Mouse (Mus musculus): ENCODE results near the gene Zgpat. TPM values are rescaled to one million over a fixed set of nuclear protein-coding genes. Genes with fewer than 3 reads are reported as not detected.

Zgpat gene
- total and polyA plus RNA-seq, 3 experiments = 19.3 to 23.9 (median 20.9) TPM

DNA sequence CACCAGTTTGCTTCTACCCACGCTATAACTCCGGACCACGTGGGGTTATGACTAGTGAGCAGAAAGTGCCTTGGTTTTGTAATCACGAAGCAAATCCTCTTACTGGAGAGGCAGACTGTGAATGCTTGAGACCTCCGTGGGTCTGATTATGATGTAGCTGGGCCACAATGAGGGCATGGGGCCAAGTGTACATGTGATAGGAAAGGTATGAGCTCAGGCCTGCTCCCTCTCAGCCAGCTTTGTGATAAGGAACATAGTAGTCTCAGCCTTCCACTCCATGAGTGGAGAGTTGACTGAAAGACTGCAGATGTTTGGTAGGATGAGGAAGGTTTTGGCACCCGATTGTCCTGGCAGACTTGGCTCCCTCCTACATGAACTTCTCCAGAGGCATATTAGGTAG is 22.0 kb upstream of the Zgpat start:
- H3K27ac ChIP-seq (ENCODE audit: insufficient read depth, low read depth) = no peak overlapping the region
- H3K27me3 ChIP-seq (replicated peaks) = no peaks in the 10 kb centered on the region
- H3K4me2 ChIP-seq (ENCODE audit: insufficient read depth, low read depth, poor library complexity, severe bottlenecking) = no peak overlapping the region
- H3K9me3 ChIP-seq (replicated peaks; ENCODE audit: low read length) = no peaks in the 10 kb centered on the region
- no peak overlapping the region for H3K9ac ChIP-seq (ENCODE audit: insufficient read depth, low read depth)
- TF ChIP-seq HCFC1 (IDR thresholded peaks at IDR 0.05; ENCODE audit: low read depth, low read length) (no peak), KAT2A (IDR thresholded peaks at IDR 0.05; ENCODE audit: insufficient replicate concordance, low read length) (no peak), PAX5 (IDR thresholded peaks at IDR 0.05; ENCODE audit: low read length) (no peak), MAX (IDR thresholded peaks at IDR 0.05; ENCODE audit: low read length) (no peak)
- H3K36me3 ChIP-seq (replicated peaks in 1 of 2; ENCODE audit: control insufficient read depth in 1 of 2, insufficient read depth in 1 of 2, low read length in 1 of 2) = peaks cover 68 to 89% of the 10 kb centered on the region in 2 experiments
- no peaks in the 10 kb centered on the region for H3K4me1 ChIP-seq (ENCODE audit: control insufficient read depth in 1 of 2, insufficient read depth in 2 of 2)
- H3K79me2 ChIP-seq (replicated peaks; ENCODE audit: control insufficient read depth, extremely low read depth, insufficient read depth, poor library complexity, severe bottlenecking) = no peaks in the 10 kb centered on the region
- DNase-seq (ENCODE audit: extremely low read depth) = no peak
- H3K4me3 ChIP-seq (replicated peaks in 1 of 3; ENCODE audit: low read depth in 2 of 3, low read length in 2 of 3, poor library complexity in 1 of 3) = no peak overlapping the region
- dilution Hi-C loops (cut with MboI; ENCODE audit: extremely low pct_ligation_motif_present, extremely low pct_unique_long_range_greater_than_20kb, low sequenced_read_pairs) = no loop called here
- in situ Hi-C loops (cut with MboI; ENCODE audit: low pct_ligation_motif_present, low pct_unique_long_range_greater_than_20kb, low sequenced_read_pairs) = no loop called here

DNA sequence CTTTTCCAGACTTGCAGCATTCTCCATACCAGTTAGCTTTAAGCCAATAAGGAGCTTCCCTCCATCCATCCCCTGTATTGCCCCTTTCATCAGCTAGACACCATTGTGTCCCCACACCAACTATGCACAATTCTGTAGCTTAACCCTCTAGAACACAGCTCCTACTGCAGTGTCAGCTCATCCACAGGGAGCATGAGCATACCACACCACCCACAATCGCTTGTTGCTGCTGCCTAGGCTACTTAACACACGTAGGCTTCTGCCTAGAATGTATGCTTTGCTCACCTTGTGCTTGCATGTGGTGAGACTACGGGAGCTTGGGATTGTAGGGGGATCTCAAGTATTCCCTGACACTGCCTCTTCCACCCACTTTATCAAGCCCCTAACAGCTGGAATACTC is 7.9 kb upstream of the Zgpat start:
- Histone ChIP-seq H3K4me1 (ENCODE audit: control insufficient read depth in 1 of 2, insufficient read depth in 2 of 2) (peaks cover 0 to under 1% of the 10 kb centered on the region in 2 experiments; a peak in 1 of 4 replicates), H3K27me3 (replicated peaks) (no peaks in the 10 kb centered on the region), H3K27ac (ENCODE audit: insufficient read depth, low read depth) (no peak overlapping the region), H3K79me2 (replicated peaks; ENCODE audit: control insufficient read depth, extremely low read depth, insufficient read depth, poor library complexity, severe bottlenecking) (no peaks in the 10 kb centered on the region), H3K9ac (ENCODE audit: insufficient read depth, low read depth) (no peak overlapping the region), H3K4me3 (replicated peaks in 1 of 3; ENCODE audit: low read depth in 2 of 3, low read length in 2 of 3, poor library complexity in 1 of 3) (no peak overlapping the region), H3K36me3 (replicated peaks in 1 of 2; ENCODE audit: control insufficient read depth in 1 of 2, insufficient read depth in 1 of 2, low read length in 1 of 2) (peaks cover 91 to 100% of the 10 kb centered on the region in 2 experiments), H3K9me3 (replicated peaks; ENCODE audit: low read length) (no peaks in the 10 kb centered on the region), H3K4me2 (ENCODE audit: insufficient read depth, low read depth, poor library complexity, severe bottlenecking) (no peak overlapping the region)
- TF ChIP-seq POLR2AphosphoS2 (IDR thresholded peaks at IDR 0.05; ENCODE audit: low read depth, low read length) = peak; percentile 70; the same call in 1 of the 2 replicates
- TF ChIP-seq PAX5 (IDR thresholded peaks at IDR 0.05; ENCODE audit: low read length) = no peak
- no peak for TF ChIP-seq ZC3H11A (IDR thresholded peaks at IDR 0.05; ENCODE audit: low read depth, low read length)
- TF ChIP-seq POLR2A (IDR thresholded peaks at IDR 0.05; ENCODE audit: low read depth, low read length) = no peak; the same call in 1 of the 2 replicates
- TF ChIP-seq ZMIZ1 (IDR thresholded peaks at IDR 0.05; ENCODE audit: low read depth, low read length) = peak; percentile 36; the same call in 1 of the 2 replicates
- TF ChIP-seq RAD21 (IDR thresholded peaks at IDR 0.05; ENCODE audit: low read depth, low read length) = no peak
- no peak for DNase-seq (ENCODE audit: extremely low read depth)
- dilution Hi-C loops (cut with MboI; ENCODE audit: extremely low pct_ligation_motif_present, extremely low pct_unique_long_range_greater_than_20kb, low sequenced_read_pairs) = no loop called here
- in situ Hi-C loops (cut with MboI; ENCODE audit: low pct_ligation_motif_present, low pct_unique_long_range_greater_than_20kb, low sequenced_read_pairs) = loop anchor here (25.0 kb wide), 1 partner anchor 644 kb away; the partner anchor contains the start of genes Dido1 and Gid8

DNA sequence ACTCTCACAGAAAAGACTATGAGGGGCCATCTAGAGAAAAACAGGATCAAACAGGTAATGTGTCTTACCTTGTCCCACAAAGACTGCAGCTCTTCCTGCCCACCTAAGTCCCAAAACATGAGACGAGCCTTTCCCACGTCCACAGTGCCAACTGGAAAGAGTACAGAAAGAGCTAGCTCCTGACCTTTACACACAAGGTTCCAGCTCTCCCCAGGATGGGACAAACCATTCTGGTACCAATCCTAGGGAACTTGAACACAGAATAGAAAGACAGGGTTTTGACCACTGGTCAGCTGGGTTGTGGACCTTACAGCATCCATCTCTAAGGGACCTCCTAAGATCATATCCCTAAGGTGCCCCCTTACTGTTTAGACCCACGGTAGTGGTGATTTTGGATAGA is 782 bp upstream of the Zgpat start:
- peaks cover 5 to 33% of the 10 kb centered on the region in 2 experiments for H3K4me1 ChIP-seq (ENCODE audit: control insufficient read depth in 1 of 2, insufficient read depth in 2 of 2)
- no peak for TF ChIP-seq MAX (IDR thresholded peaks at IDR 0.05; ENCODE audit: low read length)
- no peak for TF ChIP-seq HCFC1 (IDR thresholded peaks at IDR 0.05; ENCODE audit: low read depth, low read length)
- no peak for TF ChIP-seq PAX5 (IDR thresholded peaks at IDR 0.05; ENCODE audit: low read length)
- no peak for TF ChIP-seq ETS1 (conservative IDR thresholded peaks at IDR 0.05; ENCODE audit: low read depth, low read length)
- no peak for TF ChIP-seq E2F4 (IDR thresholded peaks at IDR 0.05; ENCODE audit: insufficient replicate concordance, low read depth, low read length)
- no peak for TF ChIP-seq MEF2A (IDR thresholded peaks at IDR 0.05; ENCODE audit: borderline replicate concordance, low read depth, low read length)
- no peak for TF ChIP-seq EP300 (IDR thresholded peaks at IDR 0.05; ENCODE audit: low read length)
- TF ChIP-seq TCF12 (IDR thresholded peaks at IDR 0.05; ENCODE audit: low read depth, low read length) = no peak
- TF ChIP-seq NRF1 (IDR thresholded peaks at IDR 0.05; ENCODE audit: low read depth, low read length) = no peak
- no peak for TF ChIP-seq RCOR1 (conservative IDR thresholded peaks at IDR 0.05; ENCODE audit: low read depth, low read length)
- no peak overlapping the region for H3K27ac ChIP-seq (ENCODE audit: insufficient read depth, low read depth)
- no peaks in the 10 kb centered on the region for H3K27me3 ChIP-seq (replicated peaks)
- H3K9me3 ChIP-seq (replicated peaks; ENCODE audit: low read length) = no peaks in the 10 kb centered on the region
- peaks cover 39 to 56% of the 10 kb centered on the region in 2 experiments for H3K36me3 ChIP-seq (replicated peaks in 1 of 2; ENCODE audit: control insufficient read depth in 1 of 2, insufficient read depth in 1 of 2, low read length in 1 of 2)
- dilution Hi-C loops (cut with MboI; ENCODE audit: extremely low pct_ligation_motif_present, extremely low pct_unique_long_range_greater_than_20kb, low sequenced_read_pairs) = no loop called here
- in situ Hi-C loops (cut with MboI; ENCODE audit: low pct_ligation_motif_present, low pct_unique_long_range_greater_than_20kb, low sequenced_read_pairs) = loop anchor here (10.0 to 25.0 kb wide), 2 partner anchors 179 to 652 kb away; partner anchors contain the start of genes Dido1, Gid8 and Ppdpf
- H3K79me2 ChIP-seq (replicated peaks; ENCODE audit: control insufficient read depth, extremely low read depth, insufficient read depth, poor library complexity, severe bottlenecking) = peaks cover 51% of the 10 kb centered on the region
- H3K9ac ChIP-seq (ENCODE audit: insufficient read depth, low read depth) = peak overlapping the region; percentile 81
- DNase-seq (ENCODE audit: extremely low read depth) = no peak
- peak overlapping the region; percentile 68 to 89 (median 86) for H3K4me3 ChIP-seq (replicated peaks in 1 of 3; ENCODE audit: low read depth in 2 of 3, low read length in 2 of 3, poor library complexity in 1 of 3)
- H3K4me2 ChIP-seq (ENCODE audit: insufficient read depth, low read depth, poor library complexity, severe bottlenecking) = peak overlapping the region; percentile 93

Data from CH12.LX (cell line).